Mouse (Mus musculus): ENCODE data around the gene Tbc1d5. TPM values are rescaled to one million over a fixed set of nuclear protein-coding genes. Genes with fewer than 3 reads are reported as not detected.

Gene Tbc1d5
- polyA plus RNA-seq, 1 experiment = 16.4 TPM

- Histone ChIP-seq H3K4me3 (ENCODE audit: low read depth, low read length) (no peak overlapping the region), H3K36me3 (ENCODE audit: control insufficient read depth, insufficient read depth, low read length, poor library complexity, severe bottlenecking) (no peaks in the 10 kb centered on the region), H3K27me3 (ENCODE audit: control insufficient read depth, insufficient read depth, low read length, poor library complexity, severe bottlenecking) (no peaks in the 10 kb centered on the region), H3K9ac (ENCODE audit: low read depth, poor library complexity, severe bottlenecking) (no peak overlapping the region), H3K27ac (ENCODE audit: insufficient read depth, low read length) (no peak overlapping the region), H3K4me1 (ENCODE audit: control insufficient read depth, insufficient read depth, low read length) (no peaks in the 10 kb centered on the region), H3K9me3 (replicated peaks; ENCODE audit: control insufficient read depth, insufficient read depth, low read length, poor library complexity, severe bottlenecking) (no peaks in the 10 kb centered on the region)
- TF ChIP-seq CTCF (IDR thresholded peaks at IDR 0.05; ENCODE audit: low read depth, low read length) = no peak
- no peak for TF ChIP-seq POLR2A (IDR thresholded peaks at IDR 0.05; ENCODE audit: insufficient read depth, low read length)
- no peak for TF ChIP-seq EP300 (IDR thresholded peaks at IDR 0.05; ENCODE audit: insufficient read depth, low read depth, low read length)
Observed at GRCm38 (mm10) chr17:51159261-51159660, 19.9 kb downstream of the Tbc1d5 start.

DNA sequence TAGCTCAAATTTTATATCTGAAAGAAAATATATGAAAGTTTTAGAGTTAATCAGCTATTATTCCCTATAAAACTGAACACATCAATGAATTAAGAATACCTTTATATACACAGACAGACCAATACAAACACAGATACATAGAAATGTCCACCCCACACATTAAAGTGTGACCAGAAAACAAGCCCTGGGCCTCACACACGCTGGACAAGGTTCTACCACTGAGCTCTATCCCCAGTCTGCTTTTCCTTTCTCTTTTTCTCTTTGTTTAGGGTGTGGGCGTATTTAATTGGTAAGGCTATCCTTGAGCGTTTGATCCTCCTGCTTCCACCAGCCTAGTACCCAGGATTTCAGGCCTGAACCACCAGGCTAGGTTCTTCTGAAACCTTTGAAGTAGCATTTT, 28.2 kb downstream of the Tbc1d5 start:
- Histone ChIP-seq H3K36me3 (ENCODE audit: control insufficient read depth, insufficient read depth, low read length, poor library complexity, severe bottlenecking) (no peaks in the 10 kb centered on the region), H3K27me3 (ENCODE audit: control insufficient read depth, insufficient read depth, low read length, poor library complexity, severe bottlenecking) (no peaks in the 10 kb centered on the region), H3K9ac (ENCODE audit: low read depth, poor library complexity, severe bottlenecking) (no peak overlapping the region), H3K4me3 (ENCODE audit: low read depth, low read length) (no peak overlapping the region), H3K27ac (ENCODE audit: insufficient read depth, low read length) (no peak overlapping the region), H3K4me1 (ENCODE audit: control insufficient read depth, insufficient read depth, low read length) (no peaks in the 10 kb centered on the region), H3K9me3 (replicated peaks; ENCODE audit: control insufficient read depth, insufficient read depth, low read length, poor library complexity, severe bottlenecking) (no peaks in the 10 kb centered on the region)
- TF ChIP-seq POLR2A (IDR thresholded peaks at IDR 0.05; ENCODE audit: insufficient read depth, low read length) = no peak
- TF ChIP-seq EP300 (IDR thresholded peaks at IDR 0.05; ENCODE audit: insufficient read depth, low read depth, low read length) = no peak
- no peak for TF ChIP-seq CTCF (IDR thresholded peaks at IDR 0.05; ENCODE audit: low read depth, low read length)

- Histone ChIP-seq H3K27ac (ENCODE audit: insufficient read depth, low read length) (no peak overlapping the region), H3K4me1 (ENCODE audit: control insufficient read depth, insufficient read depth, low read length) (no peaks in the 10 kb centered on the region), H3K4me3 (ENCODE audit: low read depth, low read length) (no peak overlapping the region), H3K27me3 (ENCODE audit: control insufficient read depth, insufficient read depth, low read length, poor library complexity, severe bottlenecking) (no peaks in the 10 kb centered on the region), H3K36me3 (ENCODE audit: control insufficient read depth, insufficient read depth, low read length, poor library complexity, severe bottlenecking) (no peaks in the 10 kb centered on the region), H3K9me3 (replicated peaks; ENCODE audit: control insufficient read depth, insufficient read depth, low read length, poor library complexity, severe bottlenecking) (no peaks in the 10 kb centered on the region), H3K9ac (ENCODE audit: low read depth, poor library complexity, severe bottlenecking) (no peak overlapping the region)
- TF ChIP-seq EP300 (IDR thresholded peaks at IDR 0.05; ENCODE audit: insufficient read depth, low read depth, low read length) (no peak), CTCF (IDR thresholded peaks at IDR 0.05; ENCODE audit: low read depth, low read length) (no peak), POLR2A (IDR thresholded peaks at IDR 0.05; ENCODE audit: insufficient read depth, low read length) (no peak)
Observed at GRCm38 (mm10) chr17:51144983-51145382, 34.2 kb downstream of the Tbc1d5 start.

GRCm38 (mm10) chr17:51142095-51142494, 37.1 kb downstream of the Tbc1d5 start:
- Histone ChIP-seq H3K9me3 (replicated peaks; ENCODE audit: control insufficient read depth, insufficient read depth, low read length, poor library complexity, severe bottlenecking) (no peaks in the 10 kb centered on the region), H3K27me3 (ENCODE audit: control insufficient read depth, insufficient read depth, low read length, poor library complexity, severe bottlenecking) (no peaks in the 10 kb centered on the region), H3K9ac (ENCODE audit: low read depth, poor library complexity, severe bottlenecking) (no peak overlapping the region), H3K36me3 (ENCODE audit: control insufficient read depth, insufficient read depth, low read length, poor library complexity, severe bottlenecking) (no peaks in the 10 kb centered on the region), H3K4me3 (ENCODE audit: low read depth, low read length) (no peak overlapping the region), H3K4me1 (ENCODE audit: control insufficient read depth, insufficient read depth, low read length) (no peaks in the 10 kb centered on the region), H3K27ac (ENCODE audit: insufficient read depth, low read length) (no peak overlapping the region)
- TF ChIP-seq POLR2A (IDR thresholded peaks at IDR 0.05; ENCODE audit: insufficient read depth, low read length) = no peak
- TF ChIP-seq EP300 (IDR thresholded peaks at IDR 0.05; ENCODE audit: insufficient read depth, low read depth, low read length) = no peak
- TF ChIP-seq CTCF (IDR thresholded peaks at IDR 0.05; ENCODE audit: low read depth, low read length) = no peak

GRCm38 (mm10) chr17:51111194-51111593, 68.0 kb downstream of the Tbc1d5 start:
- H3K9me3 ChIP-seq (replicated peaks; ENCODE audit: control insufficient read depth, insufficient read depth, low read length, poor library complexity, severe bottlenecking) = no peaks in the 10 kb centered on the region
- no peak overlapping the region for H3K4me3 ChIP-seq (ENCODE audit: low read depth, low read length)
- no peaks in the 10 kb centered on the region for H3K36me3 ChIP-seq (ENCODE audit: control insufficient read depth, insufficient read depth, low read length, poor library complexity, severe bottlenecking)
- no peak overlapping the region for H3K27ac ChIP-seq (ENCODE audit: insufficient read depth, low read length)
- no peak overlapping the region for H3K9ac ChIP-seq (ENCODE audit: low read depth, poor library complexity, severe bottlenecking)
- H3K4me1 ChIP-seq (ENCODE audit: control insufficient read depth, insufficient read depth, low read length) = no peaks in the 10 kb centered on the region
- H3K27me3 ChIP-seq (ENCODE audit: control insufficient read depth, insufficient read depth, low read length, poor library complexity, severe bottlenecking) = no peaks in the 10 kb centered on the region
- TF ChIP-seq CTCF (IDR thresholded peaks at IDR 0.05; ENCODE audit: low read depth, low read length) = no peak
- TF ChIP-seq EP300 (IDR thresholded peaks at IDR 0.05; ENCODE audit: insufficient read depth, low read depth, low read length) = no peak
- no peak for TF ChIP-seq POLR2A (IDR thresholded peaks at IDR 0.05; ENCODE audit: insufficient read depth, low read length)

- H3K27ac ChIP-seq (ENCODE audit: insufficient read depth, low read length) = no peak overlapping the region
- H3K9me3 ChIP-seq (replicated peaks; ENCODE audit: control insufficient read depth, insufficient read depth, low read length, poor library complexity, severe bottlenecking) = no peaks in the 10 kb centered on the region
- H3K4me3 ChIP-seq (ENCODE audit: low read depth, low read length) = no peak overlapping the region
- no peaks in the 10 kb centered on the region for H3K4me1 ChIP-seq (ENCODE audit: control insufficient read depth, insufficient read depth, low read length)
- TF ChIP-seq EP300 (IDR thresholded peaks at IDR 0.05; ENCODE audit: insufficient read depth, low read depth, low read length) (no peak), POLR2A (IDR thresholded peaks at IDR 0.05; ENCODE audit: insufficient read depth, low read length) (no peak), CTCF (IDR thresholded peaks at IDR 0.05; ENCODE audit: low read depth, low read length) (no peak)
- no peaks in the 10 kb centered on the region for H3K36me3 ChIP-seq (ENCODE audit: control insufficient read depth, insufficient read depth, low read length, poor library complexity, severe bottlenecking)
- no peaks in the 10 kb centered on the region for H3K27me3 ChIP-seq (ENCODE audit: control insufficient read depth, insufficient read depth, low read length, poor library complexity, severe bottlenecking)
- H3K9ac ChIP-seq (ENCODE audit: low read depth, poor library complexity, severe bottlenecking) = no peak overlapping the region
Observed at GRCm38 (mm10) chr17:51104294-51104693, 74.9 kb downstream of the Tbc1d5 start.

Data from ES-Bruce4 (cell line).